Mouse (Mus musculus): ENCODE data around the gene Pomt1.

GRCm38 (mm10) chr2:32282727-32283126 is 46.3 kb downstream of the Pomt1 start:
- TF ChIP-seq CTCF (IDR thresholded peaks at IDR 0.05; ENCODE audit: insufficient read depth, low read depth, low read length) = no peak
- no peak for TF ChIP-seq POLR2A (IDR thresholded peaks at IDR 0.05; ENCODE audit: insufficient read depth, low read depth, low read length)

Data from olfactory bulb, adult 2 months (tissue).